Mouse (Mus musculus) mature B cell (primary cell): ENCODE data around the gene Ppp1r32.

Source experiments
- in situ Hi-C: fragments of 300-500 bp; cut with MboI; formaldehyde crosslinking; loops from 2 replicates; pipeline ENCODE4 v1.14.3; 2019

The Ppp1r32 gene

GRCm38 (mm10) chr19:10458096-10458495, 24.6 kb downstream of the Ppp1r32 start:
- in situ Hi-C loops, result no loop called here

DNA sequence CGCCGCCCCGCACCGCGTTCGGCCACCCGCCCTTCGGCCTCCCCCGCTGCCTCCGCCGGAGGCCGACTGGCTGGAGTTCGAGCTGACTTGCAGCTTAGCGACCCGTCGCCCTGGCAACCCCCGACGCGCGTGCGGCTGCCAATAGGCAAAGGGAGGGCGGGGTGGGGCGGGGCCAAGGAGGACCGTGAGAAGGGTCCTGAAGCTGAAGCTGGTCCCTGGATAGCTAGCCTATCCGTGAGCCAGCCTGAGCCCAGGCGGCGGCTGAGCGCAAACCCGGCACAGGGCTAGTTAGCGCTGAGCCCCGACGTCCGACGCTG, 25.3 kb downstream of the Ppp1r32 start:
- in situ Hi-C loops, result no loop called here

GRCm38 (mm10) chr19:10456752-10457483, 25.8 kb downstream of the Ppp1r32 start, which contains the start of gene Lrrc10b:
TSS of gene Lrrc10b (minus strand) at chr19:10457473.
- in situ Hi-C loops, result no loop called here

- in situ Hi-C loops, result no loop called here
These were observed 27.3 kb downstream of the Ppp1r32 start for GRCm38 (mm10) chr19:10455437-10455806.

DNA sequence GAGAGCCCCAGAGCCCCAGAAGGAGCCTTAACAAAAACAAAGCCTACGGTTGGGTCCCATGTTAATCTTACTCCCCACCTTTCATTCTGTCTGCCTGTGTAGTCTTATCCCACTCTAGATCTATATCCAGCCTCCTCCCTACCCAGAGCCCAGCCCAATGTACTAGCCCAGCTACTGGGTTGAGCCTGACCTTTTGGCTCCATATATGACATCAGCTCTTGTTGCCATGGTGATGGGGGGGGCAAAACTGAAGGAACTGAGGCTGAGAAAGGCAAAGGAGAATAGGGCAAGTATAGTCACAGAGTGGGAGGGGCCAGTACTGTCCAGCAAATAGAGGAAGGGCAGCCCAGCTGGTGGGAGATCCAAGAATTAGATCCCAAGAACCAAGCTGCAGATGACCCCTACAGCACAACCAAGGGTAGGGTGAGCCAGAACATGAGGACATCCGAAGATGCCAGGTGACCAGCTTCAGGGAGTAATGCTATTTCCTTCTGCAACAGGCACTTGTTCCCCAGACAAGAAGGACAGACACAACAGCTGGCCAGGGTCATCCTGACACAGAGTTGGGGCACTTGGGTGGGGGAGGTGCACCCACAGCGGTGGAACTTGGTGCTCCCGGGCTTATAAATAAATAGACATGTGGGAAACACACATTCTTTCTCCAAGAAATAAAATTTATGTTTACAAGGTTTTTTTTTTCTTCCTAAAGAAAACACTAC, 27.9 kb downstream of the Ppp1r32 start:
- in situ Hi-C loops, result no loop called here

DNA sequence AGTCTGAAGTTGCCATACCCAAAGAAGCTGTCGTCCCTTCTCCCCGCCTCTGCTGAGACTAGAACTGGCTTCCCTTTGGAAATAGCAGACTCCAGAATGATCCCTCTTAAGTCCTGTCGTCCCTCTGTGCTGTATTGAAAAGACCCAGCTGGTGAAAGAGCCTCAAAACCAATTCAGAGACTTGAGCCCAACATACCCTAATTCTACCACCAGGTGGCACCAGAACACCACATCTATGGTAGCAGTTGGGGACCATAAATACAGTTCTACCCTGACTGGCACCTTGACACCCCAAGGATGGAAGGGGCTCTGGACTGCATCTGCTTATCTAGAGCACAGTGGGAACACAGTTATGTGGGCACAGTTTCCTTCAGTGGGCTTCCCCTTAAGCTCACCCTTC, 33.0 kb downstream of the Ppp1r32 start:
- in situ Hi-C loops, result no loop called here

GRCm38 (mm10) chr19:10449190-10449589, 33.5 kb downstream of the Ppp1r32 start:
- in situ Hi-C loops, result no loop called here

DNA sequence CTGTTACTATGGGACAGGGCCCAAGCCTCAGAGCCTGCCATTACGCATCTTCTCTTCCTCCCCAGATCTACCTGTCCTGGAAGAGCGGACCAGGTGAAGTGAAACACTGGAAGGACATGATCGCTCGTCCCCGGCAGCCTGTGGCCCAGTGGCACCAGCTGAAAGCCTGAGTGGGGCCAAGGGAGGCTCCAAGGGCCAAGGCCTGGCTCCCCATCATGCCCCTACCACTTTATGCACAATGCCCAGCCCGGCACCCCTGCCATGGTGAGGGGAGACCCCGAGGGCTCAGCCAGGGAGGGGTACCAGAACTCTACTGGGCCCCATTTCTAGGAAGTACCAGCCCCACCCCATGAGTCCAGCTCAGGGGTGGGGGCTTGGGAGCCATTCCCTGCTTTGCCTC, 34.5 kb downstream of the Ppp1r32 start:
- in situ Hi-C loops, result no loop called here

- in situ Hi-C loops, result loop anchor here (5.0 kb wide), 1 partner anchor 37 kb away; the partner anchor contains the start of gene Ppp1r32
These were observed 37.9 kb downstream of the Ppp1r32 start for GRCm38 (mm10) chr19:10444685-10445369.

- in situ Hi-C loops, result no loop called here
These were observed 45.2 kb downstream of the Ppp1r32 start for GRCm38 (mm10) chr19:10437521-10437920.

DNA sequence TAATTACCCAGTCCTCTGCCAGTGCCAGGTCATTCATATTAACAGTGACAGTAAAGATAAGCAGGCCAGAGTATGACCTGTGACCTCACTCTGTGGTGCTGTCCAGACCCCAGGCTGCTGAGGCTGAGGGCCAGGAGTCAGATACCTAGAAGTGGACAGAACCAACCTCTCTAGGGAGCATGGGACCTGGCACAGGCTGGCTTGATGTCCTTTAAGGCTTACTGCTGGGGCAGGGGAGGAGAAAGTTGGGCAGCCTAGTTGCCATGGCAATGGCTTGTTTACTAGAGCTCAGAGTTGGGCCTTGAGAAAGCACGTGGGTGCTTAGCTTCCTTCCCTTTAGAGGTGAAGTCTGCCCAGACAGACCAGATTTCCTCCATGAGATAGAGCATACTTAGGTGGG, 46.0 kb downstream of the Ppp1r32 start:
- in situ Hi-C loops, result no loop called here

DNA sequence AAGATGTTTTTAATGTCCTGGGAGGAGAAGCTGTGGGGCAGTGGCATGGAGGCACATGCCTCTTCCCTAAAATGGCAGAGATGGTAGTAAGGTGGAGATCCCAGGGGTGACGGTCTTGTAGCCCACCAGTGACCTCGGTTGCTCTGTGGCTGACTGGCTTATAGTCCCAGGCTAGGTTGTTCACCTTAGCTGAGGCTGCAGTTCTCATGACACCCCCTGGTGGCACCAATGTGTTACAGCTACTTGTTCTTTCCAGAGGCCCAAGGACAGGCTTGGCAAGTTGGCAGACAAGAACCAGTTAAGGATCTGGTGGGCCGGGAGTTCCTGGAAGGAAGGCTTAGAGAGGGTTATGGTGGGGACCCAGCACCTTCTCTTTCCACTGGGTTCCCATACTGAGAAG, 46.8 kb downstream of the Ppp1r32 start:
- in situ Hi-C loops, result no loop called here

GRCm38 (mm10) chr19:10434927-10435326, 47.8 kb downstream of the Ppp1r32 start:
- in situ Hi-C loops, result no loop called here

DNA sequence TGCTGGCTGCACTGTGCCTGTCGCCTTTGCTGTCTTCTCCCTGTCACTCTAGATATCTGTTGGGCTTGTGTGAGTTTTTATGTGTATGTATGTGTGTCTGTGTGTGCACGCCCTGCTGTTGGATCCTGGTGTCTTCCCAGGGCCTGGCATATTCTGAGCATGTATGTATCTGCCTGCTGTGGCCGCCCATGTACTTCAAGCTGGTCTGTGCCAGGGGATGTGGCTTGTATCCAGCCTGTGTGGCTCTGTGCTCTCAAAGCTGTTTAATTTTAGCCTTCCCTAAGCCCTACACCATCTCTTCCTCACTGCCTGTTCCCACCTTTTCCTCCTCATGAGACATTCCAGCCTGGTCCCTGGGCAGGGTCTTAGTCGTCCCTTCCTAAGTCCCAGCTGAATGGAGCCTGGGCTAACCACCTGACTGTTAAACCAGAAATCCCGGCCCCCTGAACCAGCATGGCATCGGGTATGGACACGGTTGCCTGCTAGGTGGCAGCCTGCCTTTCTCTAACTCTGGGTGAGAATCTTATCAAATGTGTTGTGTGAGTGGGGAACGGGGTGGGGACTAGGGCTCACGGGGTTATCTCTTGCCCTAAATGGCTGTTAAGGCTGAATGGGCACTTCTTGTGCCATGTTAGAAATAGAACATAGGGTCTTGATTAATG, 48.7 kb downstream of the Ppp1r32 start:
- in situ Hi-C loops, result no loop called here

GRCm38 (mm10) chr19:10433225-10433624, 49.5 kb downstream of the Ppp1r32 start:
- in situ Hi-C loops, result no loop called here

GRCm38 (mm10) chr19:10431841-10432240, 50.9 kb downstream of the Ppp1r32 start:
- in situ Hi-C loops, result no loop called here

DNA sequence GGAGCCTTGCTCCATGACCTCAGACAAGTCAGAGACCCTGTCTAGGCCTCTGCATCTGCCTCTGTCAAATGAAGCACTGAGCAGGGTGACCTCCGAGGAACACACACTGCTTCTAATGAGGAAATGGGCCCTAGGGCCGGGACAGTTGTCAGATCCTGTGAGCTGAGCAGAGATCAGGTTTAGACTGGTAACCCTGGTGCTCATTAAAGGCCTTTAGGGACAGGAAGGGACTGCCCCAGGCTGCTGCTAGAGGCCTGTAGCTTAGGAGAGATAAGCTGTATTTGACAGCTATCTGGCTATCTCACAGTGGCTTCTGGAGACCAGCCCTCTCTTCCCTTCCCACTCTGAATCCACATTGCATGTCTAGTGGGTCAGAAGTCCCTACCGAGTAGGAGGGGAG, 51.3 kb downstream of the Ppp1r32 start:
- in situ Hi-C loops, result no loop called here

- in situ Hi-C loops, result no loop called here
These were observed 53.4 kb downstream of the Ppp1r32 start for GRCm38 (mm10) chr19:10429371-10429770.

DNA sequence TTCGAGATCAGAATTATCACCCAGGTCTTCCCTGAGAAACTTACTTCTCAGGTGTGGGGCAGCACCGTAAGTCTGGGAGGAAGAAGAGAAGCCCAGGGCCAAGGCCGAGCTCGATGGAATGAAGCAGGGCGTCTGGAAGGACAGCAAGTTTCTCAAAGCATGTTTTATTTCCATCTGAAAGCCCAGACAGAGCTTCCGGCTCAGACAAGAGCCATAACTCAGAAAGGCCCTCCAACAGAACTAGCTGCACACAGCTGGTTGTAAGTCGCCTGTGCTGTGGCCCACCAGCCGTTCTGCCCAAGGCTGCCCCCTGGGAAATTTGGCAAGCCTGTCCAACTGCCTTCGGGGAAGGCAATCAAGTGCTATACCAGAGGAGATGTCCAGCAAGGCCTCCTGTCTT, 55.3 kb downstream of the Ppp1r32 start:
- in situ Hi-C loops, result no loop called here

- in situ Hi-C loops, result no loop called here
These were observed 55.9 kb downstream of the Ppp1r32 start for GRCm38 (mm10) chr19:10426793-10427192.

- in situ Hi-C loops, result no loop called here
These were observed 56.4 kb downstream of the Ppp1r32 start for GRCm38 (mm10) chr19:10426312-10426711.

GRCm38 (mm10) chr19:10425484-10426270, 57.1 kb downstream of the Ppp1r32 start:
- in situ Hi-C loops, result no loop called here
